Mouse (Mus musculus) activated CD4-positive, CD25-positive, alpha-beta regulatory T cell, adult 4 months (primary cell): ENCODE measurements around the gene Enox1. TPM values are rescaled to one million over a fixed set of nuclear protein-coding genes. Genes with fewer than 3 reads are reported as not detected.

Experiments
- ATAC-seq: one replicate; pipeline ENCODE4 v1.8.0; 2017
- polyA plus RNA-seq, 2 experiments: library from polyadenylated mRNA; unstranded; fragments of 100-300 nt; shearing (Covaris generic); gene quantifications; one replicate each; pipeline ENCODE4 v1.2.1; 2017

The Enox1 gene
- polyA plus RNA-seq, 2 experiments from 2014 or later: 0.41 TPM; not detected in 1

DNA sequence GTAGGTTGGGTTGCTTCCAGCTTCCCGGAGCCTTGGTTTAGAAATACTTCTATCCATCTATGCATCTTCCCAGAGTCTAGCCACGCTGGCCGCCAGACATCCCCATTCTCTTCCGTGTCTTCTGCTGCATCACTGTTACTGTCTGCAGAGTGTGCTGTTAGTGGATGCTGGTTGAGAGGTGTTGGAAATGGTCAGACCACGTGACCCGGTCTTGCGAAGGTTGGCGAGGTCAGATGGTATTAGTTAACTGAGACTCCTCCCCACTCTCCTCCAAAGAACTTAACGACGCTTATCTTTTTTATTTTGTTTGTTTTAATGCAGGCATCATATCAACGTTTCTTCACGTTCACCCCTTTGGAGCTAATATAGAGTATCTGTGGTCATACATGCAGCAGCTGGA is 550.7 kb downstream of the Enox1 start:
- ATAC-seq: no peak

- ATAC-seq: no peak
These were observed 552.0 kb downstream of the Enox1 start for GRCm38 (mm10) chr14:77708354-77709150.

DNA sequence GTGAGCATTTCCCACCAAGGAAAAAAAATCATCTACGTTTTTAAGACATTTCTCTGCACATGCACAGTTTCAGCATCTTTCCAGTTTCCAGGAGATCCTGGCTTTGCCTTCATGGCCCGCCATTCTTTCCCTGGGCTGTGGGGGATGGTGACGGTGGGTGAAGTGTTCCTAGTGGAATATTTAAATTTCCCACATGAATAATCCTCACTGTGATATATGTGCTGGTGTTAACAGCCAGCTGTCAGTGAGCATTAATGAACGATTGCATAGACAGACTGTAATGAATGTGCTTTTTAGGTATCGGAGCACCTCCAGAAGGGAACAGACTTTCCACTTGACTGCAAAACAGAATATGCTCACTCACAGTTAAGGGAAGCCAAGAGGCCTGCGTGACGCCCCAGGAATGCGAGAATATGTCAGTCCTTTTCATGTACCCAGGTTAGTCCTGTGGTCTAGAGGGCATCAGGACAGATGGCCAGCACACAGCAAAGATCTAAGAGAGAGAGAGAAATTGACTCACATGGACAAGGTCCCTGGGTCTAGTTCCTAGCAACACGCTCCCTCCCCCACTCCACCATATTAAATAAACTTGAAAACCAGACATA is 558.5 kb downstream of the Enox1 start:
- ATAC-seq: no peak

- ATAC-seq: no peak
These were observed 560.4 kb downstream of the Enox1 start for GRCm38 (mm10) chr14:77716981-77717380.

DNA sequence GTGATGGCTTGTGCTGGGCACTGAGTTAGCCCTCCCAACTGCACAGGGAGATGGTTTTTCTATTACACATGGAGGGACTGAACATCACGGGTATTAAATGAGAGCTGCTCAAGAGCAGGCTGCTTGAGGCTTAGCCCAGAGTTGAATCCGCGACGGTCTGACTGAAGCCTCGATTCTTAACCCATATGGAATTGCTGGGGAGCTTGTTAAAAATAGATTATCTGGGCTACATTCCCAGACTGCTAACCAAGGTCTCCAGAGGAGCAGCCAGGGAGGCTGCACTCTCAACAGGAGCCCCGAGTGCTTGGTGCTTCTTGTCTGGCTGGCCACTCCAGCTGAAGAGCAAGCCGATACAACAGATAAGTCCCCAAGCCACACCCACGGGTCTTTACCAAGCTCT is 562.3 kb downstream of the Enox1 start:
- no peak for ATAC-seq

DNA sequence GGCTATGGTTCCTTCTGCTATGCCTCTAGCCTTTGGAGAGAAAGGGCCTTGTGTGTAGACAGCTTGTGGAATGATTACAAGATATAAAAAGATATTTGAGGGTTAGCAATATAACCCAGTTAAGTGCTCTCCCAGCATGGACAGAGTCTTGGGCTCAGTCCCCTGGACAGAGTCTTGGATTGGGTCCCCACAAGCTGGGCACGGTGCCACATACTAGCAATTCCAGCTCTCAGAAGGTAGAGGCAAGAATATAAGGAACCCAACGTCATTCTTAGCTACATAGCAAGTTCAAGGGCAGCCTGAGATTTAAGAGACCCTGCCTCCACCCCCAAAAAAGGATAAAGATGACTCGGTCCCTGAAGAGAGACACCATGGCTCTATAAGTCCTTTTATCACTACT is 581.5 kb downstream of the Enox1 start:
- ATAC-seq: no peak

- ATAC-seq: no peak
These were observed 582.3 kb downstream of the Enox1 start for GRCm38 (mm10) chr14:77738751-77739365.

DNA sequence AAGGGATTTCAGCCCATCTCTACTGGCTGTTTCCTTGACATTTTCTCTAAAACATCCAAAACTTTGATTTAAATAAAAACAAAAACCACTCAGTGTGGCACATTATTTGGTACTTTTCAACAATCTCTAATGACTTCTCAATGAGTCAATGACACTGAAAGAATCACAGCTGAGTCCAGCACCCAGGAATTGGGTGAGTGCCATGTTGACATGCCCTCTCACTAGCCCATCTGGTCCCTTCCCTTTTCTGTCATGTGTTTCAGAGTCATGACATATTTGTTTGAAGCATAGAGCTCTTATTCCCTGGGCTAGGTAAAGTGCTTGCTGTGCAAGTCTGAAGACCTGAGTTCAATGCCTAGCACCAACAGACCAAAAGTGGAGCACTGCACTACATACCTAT is 582.8 kb downstream of the Enox1 start:
- ATAC-seq: no peak

DNA sequence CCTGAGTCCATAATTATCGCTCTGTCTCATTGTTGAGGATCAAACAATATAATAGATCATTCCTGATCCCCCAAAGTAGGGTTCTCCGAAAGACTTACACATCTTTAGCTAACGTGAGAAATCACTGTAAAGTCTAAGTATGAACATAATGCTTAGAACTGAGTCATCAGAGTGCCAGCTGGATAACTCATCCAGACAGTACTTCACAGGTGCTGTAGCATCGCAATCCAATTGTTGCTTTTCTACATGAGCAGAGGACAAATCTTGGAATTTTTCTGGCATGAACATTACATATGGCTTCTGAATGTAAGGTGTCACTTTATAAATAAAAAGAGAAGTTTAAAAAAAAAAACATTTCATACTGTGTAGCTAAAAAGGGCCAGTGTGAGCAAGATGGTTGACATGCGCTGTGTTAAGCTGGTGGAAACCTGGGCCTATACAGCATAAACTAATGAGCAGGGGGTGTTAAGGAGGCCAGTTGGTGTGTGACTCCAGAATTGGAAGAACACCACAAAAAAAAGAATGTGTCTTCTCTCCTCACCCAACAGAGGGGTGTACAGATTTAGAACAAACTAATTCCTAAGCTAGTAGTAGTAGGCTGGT is 588.2 kb downstream of the Enox1 start:
- no peak for ATAC-seq

DNA sequence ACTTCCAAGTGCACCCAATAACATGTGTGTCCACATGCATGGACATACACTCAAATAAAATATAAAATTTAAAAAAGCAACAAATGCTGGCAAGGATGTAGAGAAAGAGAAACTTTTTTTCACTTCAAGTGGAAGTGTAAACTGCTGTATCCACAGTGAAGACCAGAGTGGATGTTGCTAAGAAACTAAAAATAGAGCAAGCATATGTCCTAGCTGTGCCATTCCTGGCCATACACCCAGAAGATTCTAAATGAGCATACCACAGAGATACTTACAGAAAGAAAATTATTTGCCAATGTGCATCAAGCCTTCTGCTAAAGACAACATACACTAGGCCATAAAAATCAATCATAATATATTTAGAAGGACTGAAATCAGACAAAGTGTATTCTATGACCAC is 592.4 kb downstream of the Enox1 start:
- ATAC-seq: no peak

Other genes starting within 250 kb of the Enox1 start
- gene Ccdc122, start 120.0 kb upstream of the Enox1 start, polyA plus RNA-seq: 1 to 10 TPM; 2.7 to 2.8 TPM
- not detected for gene Lacc1, start 119.9 kb upstream of the Enox1 start, polyA plus RNA-seq